Mouse (Mus musculus): ENCODE results near the gene Slco3a1. TPM values are rescaled to one million over a fixed set of nuclear protein-coding genes. Genes with fewer than 3 reads are reported as not detected.

Slco3a1 gene
- polyA plus RNA-seq, 1 experiment, result 44.9 TPM

GRCm38 (mm10) chr7:74528182-74528581 lies 26.4 kb downstream of the Slco3a1 start:
- Histone ChIP-seq H3K36me3 (ENCODE audit: control insufficient read depth, insufficient read depth, low read length) (no peaks in the 10 kb centered on the region), H3K4me3 (ENCODE audit: insufficient read depth, low read depth, low read length) (no peak overlapping the region), H3K27me3 (replicated peaks; ENCODE audit: control insufficient read depth, insufficient read depth, low read length) (no peaks in the 10 kb centered on the region), H3K4me1 (ENCODE audit: control insufficient read depth, insufficient read depth, low read length) (peaks cover 7% of the 10 kb centered on the region), H3K27ac (ENCODE audit: insufficient read depth, low read depth, low read length) (no peak overlapping the region)
- 73% methylated on average over 5 of the region's 5 CpGs for WGBS
- peak; percentile 51 for DNase-seq
- TF ChIP-seq CTCF (conservative IDR thresholded peaks at IDR 0.05; ENCODE audit: insufficient read depth, insufficient read length, low read depth, low read length) (no peak), POLR2A (IDR thresholded peaks at IDR 0.05; ENCODE audit: low read depth, low read length) (no peak)

GRCm38 (mm10) chr7:74527689-74528088 lies 26.9 kb downstream of the Slco3a1 start:
- H3K27me3 ChIP-seq (replicated peaks; ENCODE audit: control insufficient read depth, insufficient read depth, low read length), result no peaks in the 10 kb centered on the region
- DNase-seq, result no peak
- H3K36me3 ChIP-seq (ENCODE audit: control insufficient read depth, insufficient read depth, low read length), result no peaks in the 10 kb centered on the region
- H3K4me1 ChIP-seq (ENCODE audit: control insufficient read depth, insufficient read depth, low read length), result peaks cover 7% of the 10 kb centered on the region
- TF ChIP-seq POLR2A (IDR thresholded peaks at IDR 0.05; ENCODE audit: low read depth, low read length), result no peak
- no peak for TF ChIP-seq CTCF (conservative IDR thresholded peaks at IDR 0.05; ENCODE audit: insufficient read depth, insufficient read length, low read depth, low read length)
- H3K27ac ChIP-seq (ENCODE audit: insufficient read depth, low read depth, low read length), result no peak overlapping the region
- H3K4me3 ChIP-seq (ENCODE audit: insufficient read depth, low read depth, low read length), result no peak overlapping the region
- 69% methylated on average over 6 of the region's 6 CpGs for WGBS

- Histone ChIP-seq H3K36me3 (ENCODE audit: control insufficient read depth, insufficient read depth, low read length) (no peaks in the 10 kb centered on the region), H3K4me1 (ENCODE audit: control insufficient read depth, insufficient read depth, low read length) (peaks cover 7% of the 10 kb centered on the region), H3K27ac (ENCODE audit: insufficient read depth, low read depth, low read length) (no peak overlapping the region), H3K4me3 (ENCODE audit: insufficient read depth, low read depth, low read length) (no peak overlapping the region), H3K27me3 (replicated peaks; ENCODE audit: control insufficient read depth, insufficient read depth, low read length) (no peaks in the 10 kb centered on the region)
- 92% methylated on average over 4 of the region's 4 CpGs for WGBS
- TF ChIP-seq POLR2A (IDR thresholded peaks at IDR 0.05; ENCODE audit: low read depth, low read length) (no peak), CTCF (conservative IDR thresholded peaks at IDR 0.05; ENCODE audit: insufficient read depth, insufficient read length, low read depth, low read length) (no peak)
- no peak for DNase-seq
Observed at GRCm38 (mm10) chr7:74526030-74526429, 28.6 kb downstream of the Slco3a1 start.

- peak overlapping the region; percentile 54; the same call in 1 of the 2 replicates for H3K27ac ChIP-seq (ENCODE audit: insufficient read depth, low read depth, low read length)
- WGBS, result 70% methylated on average over 2 of the region's 2 CpGs
Observed at GRCm38 (mm10) chr7:74525586-74525985, 29.0 kb downstream of the Slco3a1 start.

GRCm38 (mm10) chr7:74524188-74524971 lies 30.2 kb downstream of the Slco3a1 start:
- TF ChIP-seq POLR2A (IDR thresholded peaks at IDR 0.05; ENCODE audit: low read depth, low read length) (no peak), CTCF (conservative IDR thresholded peaks at IDR 0.05; ENCODE audit: insufficient read depth, insufficient read length, low read depth, low read length) (no peak)
- peak; percentile 83 for DNase-seq
- Histone ChIP-seq H3K4me1 (ENCODE audit: control insufficient read depth, insufficient read depth, low read length) (peaks cover 7% of the 10 kb centered on the region), H3K4me3 (ENCODE audit: insufficient read depth, low read depth, low read length) (no peak overlapping the region), H3K36me3 (ENCODE audit: control insufficient read depth, insufficient read depth, low read length) (no peaks in the 10 kb centered on the region), H3K27me3 (replicated peaks; ENCODE audit: control insufficient read depth, insufficient read depth, low read length) (no peaks in the 10 kb centered on the region), H3K27ac (ENCODE audit: insufficient read depth, low read depth, low read length) (peak overlapping the region; percentile 54)
- WGBS, result 69% methylated on average over 8 of the region's 8 CpGs

More at GRCm38 (mm10) chr7:74525586-74525985, 29.0 kb downstream of the Slco3a1 start:
- no peak for DNase-seq
- H3K36me3 ChIP-seq (ENCODE audit: control insufficient read depth, insufficient read depth, low read length), result no peaks in the 10 kb centered on the region
- H3K4me1 ChIP-seq (ENCODE audit: control insufficient read depth, insufficient read depth, low read length), result peaks cover 7% of the 10 kb centered on the region
- no peak overlapping the region for H3K4me3 ChIP-seq (ENCODE audit: insufficient read depth, low read depth, low read length)
- TF ChIP-seq POLR2A (IDR thresholded peaks at IDR 0.05; ENCODE audit: low read depth, low read length) (no peak), CTCF (conservative IDR thresholded peaks at IDR 0.05; ENCODE audit: insufficient read depth, insufficient read length, low read depth, low read length) (no peak)
- no peaks in the 10 kb centered on the region for H3K27me3 ChIP-seq (replicated peaks; ENCODE audit: control insufficient read depth, insufficient read depth, low read length)

- TF ChIP-seq CTCF (conservative IDR thresholded peaks at IDR 0.05; ENCODE audit: insufficient read depth, insufficient read length, low read depth, low read length) (no peak), POLR2A (IDR thresholded peaks at IDR 0.05; ENCODE audit: low read depth, low read length) (no peak)
- Histone ChIP-seq H3K4me3 (ENCODE audit: insufficient read depth, low read depth, low read length) (no peak overlapping the region), H3K36me3 (ENCODE audit: control insufficient read depth, insufficient read depth, low read length) (no peaks in the 10 kb centered on the region), H3K4me1 (ENCODE audit: control insufficient read depth, insufficient read depth, low read length) (peaks cover 9% of the 10 kb centered on the region), H3K27me3 (replicated peaks; ENCODE audit: control insufficient read depth, insufficient read depth, low read length) (no peaks in the 10 kb centered on the region), H3K27ac (ENCODE audit: insufficient read depth, low read depth, low read length) (no peak overlapping the region)
- DNase-seq, result no peak
- whole genome bisulfite sequencing, result 86% methylated on average over 4 of the region's 4 CpGs
Observed at GRCm38 (mm10) chr7:74523086-74523485, 31.5 kb downstream of the Slco3a1 start.

- Histone ChIP-seq H3K36me3 (ENCODE audit: control insufficient read depth, insufficient read depth, low read length) (no peaks in the 10 kb centered on the region), H3K27ac (ENCODE audit: insufficient read depth, low read depth, low read length) (no peak overlapping the region), H3K4me3 (ENCODE audit: insufficient read depth, low read depth, low read length) (no peak overlapping the region), H3K4me1 (ENCODE audit: control insufficient read depth, insufficient read depth, low read length) (peaks cover 9% of the 10 kb centered on the region; the same call in 1 of the 2 replicates), H3K27me3 (replicated peaks; ENCODE audit: control insufficient read depth, insufficient read depth, low read length) (no peaks in the 10 kb centered on the region)
- no peak for TF ChIP-seq CTCF (conservative IDR thresholded peaks at IDR 0.05; ENCODE audit: insufficient read depth, insufficient read length, low read depth, low read length)
- no peak for TF ChIP-seq POLR2A (IDR thresholded peaks at IDR 0.05; ENCODE audit: low read depth, low read length)
- 66% methylated on average over 4 of the region's 4 CpGs for WGBS
- no peak for DNase-seq
Observed at GRCm38 (mm10) chr7:74522260-74522659, 32.3 kb downstream of the Slco3a1 start.
